In genomic region chr15:85687630-85688410, GRCm38 (mm10) we compare ENCODE assay signal across 10 mouse cellular contexts. TPM values are rescaled to one million over a fixed set of nuclear protein-coding genes. Genes with fewer than 3 reads are reported as not detected.
DNase-seq lines count a peak whose midpoint lies in the region; ATAC-seq lines count a peak whose summit lies in the region.
"Had no signal": no experiment of that assay in that cellular context is flagged by ENCODE, and none has a peak within 500 bp of the region (broad histone marks: within the 10 kb centered on the region; RNA-seq: fewer than 3 reads in every experiment).

No protein-coding gene starts in this region.

- H3K9ac ChIP-seq in heart, embryonic 12.5 days = no peak overlapping the region
- 0 out of 2 replicates have a peak overlapping the region, but pooled peaks have one; percentile 12 for H3K9ac ChIP-seq in embryonic facial prominence, embryonic 12.5 days
- H3K9ac ChIP-seq in limb, embryonic 13.5 days = peak overlapping the region; percentile 36; the same call in 1 of the 2 replicates

- H3K4me3 ChIP-seq in heart, embryonic 12.5 days = no peak overlapping the region
- no peak overlapping the region for H3K4me3 ChIP-seq in embryonic facial prominence, embryonic 12.5 days
- H3K4me3 ChIP-seq in limb, embryonic 13.5 days = no peak overlapping the region

- no peak overlapping the region for H3K4me2 ChIP-seq in heart, embryonic 12.5 days
- no peak overlapping the region for H3K4me2 ChIP-seq in embryonic facial prominence, embryonic 12.5 days (replicated peaks)
- H3K4me2 ChIP-seq in limb, embryonic 13.5 days (replicated peaks) = peak overlapping the region; percentile 35

- H3K27me3 ChIP-seq in heart, embryonic 12.5 days (replicated peaks) = peaks cover 18% of the 10 kb centered on the region
- no peaks in the 10 kb centered on the region for H3K27me3 ChIP-seq in embryonic facial prominence, embryonic 12.5 days
- H3K27me3 ChIP-seq in limb, embryonic 13.5 days = no peaks in the 10 kb centered on the region
- H3K27me3 ChIP-seq: Patski had no signal

- WGBS in heart, embryonic 12.5 days = 70% methylated on average over 15 of the region's 15 CpGs
- WGBS in embryonic facial prominence, embryonic 12.5 days = 59% methylated on average over 15 of the region's 15 CpGs
- 69% methylated on average over 15 of the region's 15 CpGs for WGBS in limb, embryonic 13.5 days

- no peak for ATAC-seq in heart, embryonic 12.5 days (ENCODE audit: insufficient number of reproducible peaks, low FRiP score)
- no peak for ATAC-seq in embryonic facial prominence, embryonic 12.5 days (ENCODE audit: insufficient number of reproducible peaks, insufficient read depth, low FRiP score, low TSS enrichment)
- ATAC-seq in limb, embryonic 13.5 days (ENCODE audit: low FRiP score, low read depth) = no peak

- peaks cover 11% of the 10 kb centered on the region; the same call in 1 of the 2 replicates for H3K4me1 ChIP-seq in heart, embryonic 12.5 days (replicated peaks)
- H3K4me1 ChIP-seq in embryonic facial prominence, embryonic 12.5 days = peaks cover 22% of the 10 kb centered on the region
- H3K4me1 ChIP-seq in limb, embryonic 13.5 days = peaks cover 44% of the 10 kb centered on the region

- peak overlapping the region; percentile 57 for H3K27ac ChIP-seq in heart, embryonic 12.5 days (ENCODE audit: poor library complexity, severe bottlenecking)
- peak overlapping the region; percentile 91 for H3K27ac ChIP-seq in embryonic facial prominence, embryonic 12.5 days
- H3K27ac ChIP-seq in limb, embryonic 13.5 days = peak overlapping the region; percentile 89
- H3K27ac ChIP-seq: macrophage had no signal

- intact Hi-C loops in heart, postnatal 36 days (cut with DNase I) = loop anchor here (2.0 kb wide), 1 partner anchor 13 kb away; no protein-coding TSS in a partner anchor
- intact Hi-C loops in left cerebral cortex, postnatal 14 days (cut with DNase I) = no loop called here

- no peaks in the 10 kb centered on the region for H3K9me3 ChIP-seq in heart, embryonic 12.5 days (replicated peaks)
- H3K9me3 ChIP-seq in embryonic facial prominence, embryonic 12.5 days = no peaks in the 10 kb centered on the region
- H3K9me3 ChIP-seq in limb, embryonic 13.5 days = no peaks in the 10 kb centered on the region

- peaks cover 9% of the 10 kb centered on the region; the same call in 1 of the 2 replicates for H3K36me3 ChIP-seq in heart, embryonic 12.5 days
- 0 out of 2 replicates have a peak, but pooled peaks cover 7% of the 10 kb centered on the region for H3K36me3 ChIP-seq in embryonic facial prominence, embryonic 12.5 days
- H3K36me3 ChIP-seq in limb, embryonic 13.5 days = peaks cover 85% of the 10 kb centered on the region

- DNase-seq in heart, postnatal 36 days = no peak
- peak; percentile 70 for DNase-seq in MN1 (ENCODE audit: low spot score)
- DNase-seq in urinary bladder, adult 18-20 months (ENCODE audit: low spot score in 2 of 2) = no peak
- DNase-seq in spleen, postnatal 36 days (ENCODE audit: low spot score in 2 of 2) = no peak
- no peak for DNase-seq in left cerebral cortex, postnatal 14 days (ENCODE audit: low spot score in 2 of 2)

RNA-seq across cellular contexts. Expression of gene Ppara, which starts 47.0 kb away (rescaled TPM):
- polyA plus RNA-seq in heart, embryonic 12.5 days (2016; fragmentation: Nextera tagmentation; extraction: Ambion mirVana) = 2.3 and 3.3 TPM in 2 replicates
- 10 to 100 TPM; 39.3 to 53.4 TPM for total RNA-seq in heart, postnatal 36 days (2021)
- polyA plus RNA-seq in embryonic facial prominence, embryonic 12.5 days (2016; fragmentation: Nextera tagmentation; extraction: Ambion mirVana) = 1.7 and 2.2 TPM in 2 replicates
- 1.9 and 2.4 TPM in 2 replicates for polyA plus RNA-seq in limb, embryonic 13.5 days (2015; fragmentation: Nextera tagmentation; extraction: Ambion mirVana)
- total RNA-seq in left cerebral cortex, postnatal 14 days (2021) = 1 to 10 TPM; 3.7 to 4.6 TPM
- polyA plus RNA-seq: macrophage had no signal
